Mouse (Mus musculus) fat pad, adult 2 months (tissue): ENCODE results near the gene Brsk2.

Source experiments
- DNase-seq: peaks from one replicate; pipeline ENCODE4 v3.0.0-alpha.2; 2011; ENCODE audit warnings: low read depth, low spot score; ENCODE audit errors: extremely low read depth

Gene Brsk2

GRCm38 (mm10) chr7:142025926-142026325 is 76.4 kb downstream of the Brsk2 start:
- no peak for DNase-seq

GRCm38 (mm10) chr7:142030073-142030472 is 80.5 kb downstream of the Brsk2 start:
- no peak for DNase-seq

GRCm38 (mm10) chr7:142034198-142034597 is 84.6 kb downstream of the Brsk2 start:
- no peak for DNase-seq

- DNase-seq, result no peak
These were observed 85.7 kb downstream of the Brsk2 start for GRCm38 (mm10) chr7:142035048-142035811.

- no peak for DNase-seq
These were observed 88.1 kb downstream of the Brsk2 start for GRCm38 (mm10) chr7:142037553-142038170.

GRCm38 (mm10) chr7:142040756-142041155 is 91.2 kb downstream of the Brsk2 start:
- no peak for DNase-seq

GRCm38 (mm10) chr7:142045344-142045743 is 95.8 kb downstream of the Brsk2 start:
- DNase-seq, result no peak

GRCm38 (mm10) chr7:142045932-142046331 is 96.4 kb downstream of the Brsk2 start:
- DNase-seq, result no peak

- no peak for DNase-seq
These were observed 101.0 kb downstream of the Brsk2 start for GRCm38 (mm10) chr7:142050536-142050935.
